8 mouse cellular contexts compared by ENCODE assay signal in the genomic region with DNA sequence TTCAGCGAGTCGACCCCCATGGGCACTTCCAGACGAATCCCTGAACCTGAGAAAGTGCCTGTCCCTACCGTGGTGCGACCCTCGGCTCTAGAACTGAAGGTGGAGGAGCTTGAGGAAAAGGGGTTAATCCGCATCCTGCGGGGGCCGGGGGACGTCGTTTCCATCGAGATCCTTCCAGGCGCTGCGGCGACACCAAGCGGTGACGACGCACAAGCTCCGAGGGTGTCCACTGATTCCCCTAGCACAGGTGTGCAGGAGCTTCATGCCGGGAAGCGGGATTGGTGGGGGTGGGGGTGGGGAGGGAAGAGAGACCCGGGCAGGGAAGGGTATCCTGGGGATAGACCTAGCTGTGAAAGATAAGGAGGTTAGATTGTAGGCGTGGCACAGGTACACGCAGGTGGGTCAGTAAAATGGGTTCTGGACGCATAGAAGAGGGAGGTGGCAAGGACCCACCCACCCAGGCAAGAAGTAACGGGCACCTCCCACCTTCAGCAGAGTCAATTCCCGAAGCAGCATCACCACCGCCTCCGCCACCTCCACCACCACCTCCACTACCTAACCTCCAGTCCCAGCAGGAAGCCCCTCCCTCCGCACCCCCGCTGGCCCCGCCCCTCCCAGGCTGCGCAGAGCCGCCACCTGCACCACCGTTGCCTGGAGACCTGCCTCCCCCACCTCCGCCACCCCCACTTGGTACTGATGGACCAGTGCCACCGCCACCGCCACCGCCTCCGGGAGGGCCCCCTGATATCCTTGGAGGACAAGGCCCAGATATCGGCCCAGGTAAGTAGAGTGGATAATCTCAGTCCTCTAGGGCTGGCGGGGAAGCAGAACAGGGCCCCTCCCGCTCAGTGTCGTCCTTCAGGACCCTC. TPM values are rescaled to one million over a fixed set of nuclear protein-coding genes. Genes with fewer than 3 reads are reported as not detected.
A peak's percentile ranks its signal among the peaks of the same experiment; 100 is the strongest.
DNase-seq lines count a peak whose midpoint lies in the region; ATAC-seq and TF ChIP-seq lines count a peak whose summit lies in the region.

No protein-coding gene starts in this region.

- intact Hi-C loops in left cerebral cortex, postnatal 10 days (cut with DNase I), result no loop called here

- H3K27me3 ChIP-seq in kidney, embryonic 15.5 days, result peaks cover 84% of the 10 kb centered on the region
- H3K27me3 ChIP-seq in kidney, adult 2 months (replicated peaks; ENCODE audit: control insufficient read depth, insufficient read depth, low read length), result no peaks in the 10 kb centered on the region
- H3K27me3 ChIP-seq in forebrain, embryonic 16.5 days (replicated peaks; ENCODE audit: control insufficient read depth, insufficient read depth, low read length), result peaks cover 54% of the 10 kb centered on the region
- peaks cover 68% of the 10 kb centered on the region for H3K27me3 ChIP-seq in neural tube, embryonic 14.5 days (ENCODE audit: control insufficient read depth, insufficient read depth, low read length)

- H3K27ac ChIP-seq in kidney, embryonic 15.5 days, result no peak overlapping the region
- no peak overlapping the region for H3K27ac ChIP-seq in kidney, adult 2 months (ENCODE audit: insufficient read depth, low read depth, low read length)
- H3K27ac ChIP-seq in forebrain, embryonic 16.5 days (ENCODE audit: low read length), result no peak overlapping the region
- no peak overlapping the region for H3K27ac ChIP-seq in neural tube, embryonic 14.5 days (ENCODE audit: low read depth, low read length)

- DNase-seq in kidney, adult 2 months, result no peak
- DNase-seq in cerebellum, adult 11-12 months, result peak; percentile 84
- DNase-seq in left cerebral cortex, postnatal 10 days (ENCODE audit: extremely low spot score in 1 of 2, low spot score in 2 of 2), result peak; percentile 60 to 80
- DNase-seq in spleen, postnatal 10 days (ENCODE audit: low spot score in 2 of 2), result no peak

- 0 out of 2 replicates have a peak overlapping the region, but pooled peaks have one; percentile 12 for H3K9ac ChIP-seq in kidney, embryonic 15.5 days
- H3K9ac ChIP-seq in forebrain, embryonic 16.5 days (replicated peaks; ENCODE audit: low read depth, low read length), result peak overlapping the region; percentile 8
- peak overlapping the region; percentile 29; the same call in 1 of the 2 replicates for H3K9ac ChIP-seq in neural tube, embryonic 14.5 days (replicated peaks; ENCODE audit: low read depth, low read length)

- no peak for TF ChIP-seq POLR2A in kidney, adult 2 months (IDR thresholded peaks at IDR 0.05; ENCODE audit: low read depth, low read length)

- no peak; the same call in 1 of the 2 replicates for TF ChIP-seq CTCF in kidney, adult 2 months (conservative IDR thresholded peaks at IDR 0.05; ENCODE audit: insufficient read depth, insufficient read length, low read depth, low read length)

- no peaks in the 10 kb centered on the region for H3K36me3 ChIP-seq in kidney, embryonic 15.5 days
- H3K36me3 ChIP-seq in kidney, adult 2 months (ENCODE audit: control insufficient read depth, insufficient read depth, low read length), result peaks cover 1% of the 10 kb centered on the region; the same call in 1 of the 2 replicates
- no peaks in the 10 kb centered on the region for H3K36me3 ChIP-seq in forebrain, embryonic 16.5 days (ENCODE audit: control insufficient read depth, insufficient read depth)
- H3K36me3 ChIP-seq in neural tube, embryonic 14.5 days (ENCODE audit: control insufficient read depth, insufficient read depth, low read length), result 0 out of 2 replicates have a peak, but pooled peaks cover 4% of the 10 kb centered on the region

- H3K4me2 ChIP-seq in kidney, embryonic 15.5 days, result peak overlapping the region; percentile 65
- H3K4me2 ChIP-seq in forebrain, embryonic 16.5 days (ENCODE audit: low read length), result peak overlapping the region; percentile 48
- peak overlapping the region; percentile 51 for H3K4me2 ChIP-seq in neural tube, embryonic 14.5 days (ENCODE audit: low read depth, low read length)

- 9% methylated on average over 44 of the region's 44 CpGs for WGBS in kidney, embryonic 15.5 days
- 47% methylated on average over 44 of the region's 44 CpGs for WGBS in kidney, adult 2 months
- 2% methylated on average over 44 of the region's 44 CpGs for whole genome bisulfite sequencing in forebrain, embryonic 16.5 days
- WGBS in neural tube, embryonic 14.5 days, result 6% methylated on average over 43 of the region's 44 CpGs

- ATAC-seq in kidney, embryonic 15.5 days (replicated peaks; ENCODE audit: low FRiP score), result no peak; the same call in 1 of the 2 replicates
- ATAC-seq in forebrain, embryonic 16.5 days, result peak; percentile 41
- no peak; the same call in 1 of the 2 replicates for ATAC-seq in neural tube, embryonic 14.5 days (ENCODE audit: low read depth)
- ATAC-seq in erythroid progenitor cell, adult 5-6 weeks (replicated peaks; ENCODE audit: low FRiP score, poor library complexity, severe bottlenecking), result no peak

- H3K4me3 ChIP-seq in kidney, embryonic 15.5 days (replicated peaks), result peak overlapping the region; percentile 32
- no peak overlapping the region for H3K4me3 ChIP-seq in kidney, adult 2 months (ENCODE audit: insufficient read depth, low read depth, low read length)
- H3K4me3 ChIP-seq in forebrain, embryonic 16.5 days (replicated peaks; ENCODE audit: low read length), result peak overlapping the region; percentile 30
- H3K4me3 ChIP-seq in neural tube, embryonic 14.5 days (ENCODE audit: low read depth, low read length), result peak overlapping the region; percentile 25

- no peaks in the 10 kb centered on the region for H3K9me3 ChIP-seq in kidney, embryonic 15.5 days (replicated peaks)
- no peaks in the 10 kb centered on the region for H3K9me3 ChIP-seq in forebrain, embryonic 16.5 days (ENCODE audit: control insufficient read depth, low read length)
- H3K9me3 ChIP-seq in neural tube, embryonic 14.5 days (ENCODE audit: control insufficient read depth, low read length), result no peaks in the 10 kb centered on the region

- peaks cover 28% of the 10 kb centered on the region for H3K4me1 ChIP-seq in kidney, embryonic 15.5 days
- no peaks in the 10 kb centered on the region for H3K4me1 ChIP-seq in kidney, adult 2 months (ENCODE audit: control insufficient read depth, insufficient read depth, low read length)
- H3K4me1 ChIP-seq in forebrain, embryonic 16.5 days (replicated peaks; ENCODE audit: control insufficient read depth, insufficient read depth, low read length), result peaks cover 14% of the 10 kb centered on the region
- H3K4me1 ChIP-seq in neural tube, embryonic 14.5 days (ENCODE audit: control insufficient read depth, insufficient read depth, low read length), result 0 out of 2 replicates have a peak, but pooled peaks cover 5% of the 10 kb centered on the region

RNA-seq across cellular contexts. Expression of a gene that starts 15.2 kb away (rescaled TPM):
- 0.19 and 0.42 TPM in 2 replicates for polyA plus RNA-seq in kidney, embryonic 15.5 days (2015; fragmentation: Nextera tagmentation; extraction: Ambion mirVana)
- 0.09 and 0.22 TPM in 2 replicates for polyA plus RNA-seq in kidney, adult 2 months (2012; rRNA removed)
- polyA plus RNA-seq in forebrain, embryonic 16.5 days (2015; fragmentation: Nextera tagmentation; extraction: Ambion mirVana), result 0.73 and 1.5 TPM in 2 replicates
- 1 to 10 TPM; 1.3 to 1.7 TPM for total RNA-seq in left cerebral cortex, postnatal 10 days (2021)
- 1.4 and 2.4 TPM in 2 replicates for polyA plus RNA-seq in neural tube, embryonic 14.5 days (2014; fragmentation: Nextera tagmentation; extraction: Ambion mirVana)
- 6.3 TPM in 1 of 2 replicates, not detected in the other for total RNA-seq in erythroid progenitor cell, adult 5-6 weeks (2015; ENCODE audit: low replicate concordance)
- not detected in 2 replicates for total RNA-seq in erythroid progenitor cell, adult 5-6 weeks (2017; ENCODE audit: low replicate concordance)

RNA-seq across cellular contexts. Expression of a gene that starts 22.3 kb away (rescaled TPM):
- polyA plus RNA-seq in kidney, embryonic 15.5 days (2015; fragmentation: Nextera tagmentation; extraction: Ambion mirVana), result 2.2 and 3.8 TPM in 2 replicates
- 32.7 and 35.5 TPM in 2 replicates for polyA plus RNA-seq in kidney, adult 2 months (2012; rRNA removed)
- polyA plus RNA-seq in forebrain, embryonic 16.5 days (2015; fragmentation: Nextera tagmentation; extraction: Ambion mirVana), result 2.7 and 6.7 TPM in 2 replicates
- 10 to 100 TPM; 79.5 to 80.7 TPM for total RNA-seq in left cerebral cortex, postnatal 10 days (2021)
- 5.1 and 9.2 TPM in 2 replicates for polyA plus RNA-seq in neural tube, embryonic 14.5 days (2014; fragmentation: Nextera tagmentation; extraction: Ambion mirVana)
- total RNA-seq in erythroid progenitor cell, adult 5-6 weeks (2015; ENCODE audit: low replicate concordance), result 33.2 and 49.9 TPM in 2 replicates
- total RNA-seq in erythroid progenitor cell, adult 5-6 weeks (2017; ENCODE audit: low replicate concordance), result 9.2 and 22.3 TPM in 2 replicates

RNA-seq across cellular contexts. Expression of a gene that starts 25.0 kb away (rescaled TPM):
- polyA plus RNA-seq in kidney, embryonic 15.5 days (2015; fragmentation: Nextera tagmentation; extraction: Ambion mirVana), result not detected in 2 replicates
- polyA plus RNA-seq in kidney, adult 2 months (2012; rRNA removed), result not detected in 2 replicates
- 0.22 TPM in 1 of 2 replicates, not detected in the other for polyA plus RNA-seq in forebrain, embryonic 16.5 days (2015; fragmentation: Nextera tagmentation; extraction: Ambion mirVana)
- total RNA-seq in left cerebral cortex, postnatal 10 days (2021), result 1 to 10 TPM; 1.6 to 2.0 TPM
- 0.32 and 0.92 TPM in 2 replicates for polyA plus RNA-seq in neural tube, embryonic 14.5 days (2014; fragmentation: Nextera tagmentation; extraction: Ambion mirVana)
- total RNA-seq in erythroid progenitor cell, adult 5-6 weeks (2015; ENCODE audit: low replicate concordance), result not detected in 2 replicates
- total RNA-seq in erythroid progenitor cell, adult 5-6 weeks (2017; ENCODE audit: low replicate concordance), result not detected in 2 replicates

Comparison
In these comparisons a context has a peak if more than half of its experiments do, and no peak if none do; other contexts are left out.
1. DNase-seq: peak in cerebellum, adult 11-12 months (single experiment) and left cerebral cortex, postnatal 10 days (2 of 2); none in kidney, adult 2 months (single experiment) and spleen, postnatal 10 days (0 of 2).
2. Peak in every context shown above with its lines, with median percentiles within 50 percentile points of each other: H3K4me2 ChIP-seq and H3K9ac ChIP-seq.